Mouse (Mus musculus): Measurements from ENCODE around the gene Hoxb13. TPM values are rescaled to one million over a fixed set of nuclear protein-coding genes. Genes with fewer than 3 reads are reported as not detected.

Hoxb13 gene
- polyA plus RNA-seq, 1 experiment from 2014 or later = not detected

GRCm38 (mm10) chr11:96199181-96200086, 5.3 kb downstream of the Hoxb13 start:
- Histone ChIP-seq H3K27ac (no peak overlapping the region), H3K36me3 (replicated peaks; ENCODE audit: control insufficient read depth, insufficient read depth) (no peaks in the 10 kb centered on the region), H3K4me1 (replicated peaks; ENCODE audit: control insufficient read depth, insufficient read depth, low read length) (no peaks in the 10 kb centered on the region), H3K4me3 (replicated peaks; ENCODE audit: low read length) (no peak overlapping the region), H3K9ac (no peak overlapping the region), H3K9me3 (ENCODE audit: control insufficient read depth, low read length) (no peaks in the 10 kb centered on the region), H3K4me2 (replicated peaks) (no peak overlapping the region), H3K27me3 (ENCODE audit: control insufficient read depth, insufficient read depth, low read length) (peaks cover 100% of the 10 kb centered on the region)
- 2% methylated on average over 22 of the region's 22 CpGs for WGBS
- no peak for DNase-seq (ENCODE audit: low spot score)
- ATAC-seq (ENCODE audit: low FRiP score) = no peak

GRCm38 (mm10) chr11:96200183-96200655, 6.1 kb downstream of the Hoxb13 start:
- Histone ChIP-seq H3K27ac (no peak overlapping the region), H3K27me3 (ENCODE audit: control insufficient read depth, insufficient read depth, low read length) (peaks cover 100% of the 10 kb centered on the region), H3K4me2 (replicated peaks) (no peak overlapping the region), H3K9ac (no peak overlapping the region), H3K4me3 (replicated peaks; ENCODE audit: low read length) (no peak overlapping the region), H3K4me1 (replicated peaks; ENCODE audit: control insufficient read depth, insufficient read depth, low read length) (no peaks in the 10 kb centered on the region), H3K9me3 (ENCODE audit: control insufficient read depth, low read length) (no peaks in the 10 kb centered on the region), H3K36me3 (replicated peaks; ENCODE audit: control insufficient read depth, insufficient read depth) (no peaks in the 10 kb centered on the region)
- ATAC-seq (ENCODE audit: low FRiP score) = no peak
- under 1% methylated on average over 14 of the region's 14 CpGs for WGBS
- DNase-seq (ENCODE audit: low spot score) = no peak

GRCm38 (mm10) chr11:96201741-96202140, 7.6 kb downstream of the Hoxb13 start:
- DNase-seq (ENCODE audit: low spot score) (no peak), ATAC-seq (ENCODE audit: low FRiP score) (no peak)
- Histone ChIP-seq H3K4me1 (replicated peaks; ENCODE audit: control insufficient read depth, insufficient read depth, low read length) (no peaks in the 10 kb centered on the region), H3K9ac (no peak overlapping the region), H3K9me3 (ENCODE audit: control insufficient read depth, low read length) (no peaks in the 10 kb centered on the region), H3K36me3 (replicated peaks; ENCODE audit: control insufficient read depth, insufficient read depth) (no peaks in the 10 kb centered on the region), H3K27ac (no peak overlapping the region), H3K27me3 (ENCODE audit: control insufficient read depth, insufficient read depth, low read length) (peaks cover 100% of the 10 kb centered on the region), H3K4me2 (replicated peaks) (no peak overlapping the region), H3K4me3 (replicated peaks; ENCODE audit: low read length) (no peak overlapping the region)

GRCm38 (mm10) chr11:96202401-96203081, 8.4 kb downstream of the Hoxb13 start:
- WGBS = 1% methylated on average over 14 of the region's 14 CpGs
- no peaks in the 10 kb centered on the region for H3K9me3 ChIP-seq (ENCODE audit: control insufficient read depth, low read length)
- no peaks in the 10 kb centered on the region for H3K4me1 ChIP-seq (replicated peaks; ENCODE audit: control insufficient read depth, insufficient read depth, low read length)
- H3K4me2 ChIP-seq (replicated peaks) = no peak overlapping the region
- peaks cover 100% of the 10 kb centered on the region for H3K27me3 ChIP-seq (ENCODE audit: control insufficient read depth, insufficient read depth, low read length)
- H3K27ac ChIP-seq = no peak overlapping the region
- DNase-seq (ENCODE audit: low spot score) (no peak), ATAC-seq (ENCODE audit: low FRiP score) (no peak)
- no peak overlapping the region for H3K4me3 ChIP-seq (replicated peaks; ENCODE audit: low read length)
- no peaks in the 10 kb centered on the region for H3K36me3 ChIP-seq (replicated peaks; ENCODE audit: control insufficient read depth, insufficient read depth)
- no peak overlapping the region for H3K9ac ChIP-seq

GRCm38 (mm10) chr11:96203182-96203788, 9.2 kb downstream of the Hoxb13 start:
- no peak for DNase-seq (ENCODE audit: low spot score)
- Histone ChIP-seq H3K4me2 (replicated peaks) (no peak overlapping the region), H3K9ac (no peak overlapping the region), H3K4me1 (replicated peaks; ENCODE audit: control insufficient read depth, insufficient read depth, low read length) (no peaks in the 10 kb centered on the region), H3K27ac (no peak overlapping the region), H3K27me3 (ENCODE audit: control insufficient read depth, insufficient read depth, low read length) (peaks cover 100% of the 10 kb centered on the region), H3K36me3 (replicated peaks; ENCODE audit: control insufficient read depth, insufficient read depth) (no peaks in the 10 kb centered on the region), H3K9me3 (ENCODE audit: control insufficient read depth, low read length) (no peaks in the 10 kb centered on the region), H3K4me3 (replicated peaks; ENCODE audit: low read length) (no peak overlapping the region)
- under 1% methylated on average over 37 of the region's 37 CpGs for WGBS
- ATAC-seq (ENCODE audit: low FRiP score) = no peak

GRCm38 (mm10) chr11:96203789-96204186, 9.7 kb downstream of the Hoxb13 start:
- Histone ChIP-seq H3K27ac (no peak overlapping the region), H3K27me3 (ENCODE audit: control insufficient read depth, insufficient read depth, low read length) (peaks cover 100% of the 10 kb centered on the region), H3K4me1 (replicated peaks; ENCODE audit: control insufficient read depth, insufficient read depth, low read length) (no peaks in the 10 kb centered on the region), H3K36me3 (replicated peaks; ENCODE audit: control insufficient read depth, insufficient read depth) (no peaks in the 10 kb centered on the region), H3K4me2 (replicated peaks) (no peak overlapping the region), H3K4me3 (replicated peaks; ENCODE audit: low read length) (no peak overlapping the region), H3K9me3 (ENCODE audit: control insufficient read depth, low read length) (no peaks in the 10 kb centered on the region), H3K9ac (no peak overlapping the region)
- DNase-seq (ENCODE audit: low spot score) (no peak), ATAC-seq (ENCODE audit: low FRiP score) (no peak)
- under 1% methylated on average over 16 of the region's 16 CpGs for WGBS

- Histone ChIP-seq H3K4me2 (replicated peaks) (no peak overlapping the region), H3K9ac (no peak overlapping the region), H3K9me3 (ENCODE audit: control insufficient read depth, low read length) (no peaks in the 10 kb centered on the region), H3K36me3 (replicated peaks; ENCODE audit: control insufficient read depth, insufficient read depth) (no peaks in the 10 kb centered on the region), H3K27ac (no peak overlapping the region), H3K27me3 (ENCODE audit: control insufficient read depth, insufficient read depth, low read length) (peaks cover 100% of the 10 kb centered on the region), H3K4me3 (replicated peaks; ENCODE audit: low read length) (no peak overlapping the region), H3K4me1 (replicated peaks; ENCODE audit: control insufficient read depth, insufficient read depth, low read length) (no peaks in the 10 kb centered on the region)
- ATAC-seq (ENCODE audit: low FRiP score) = no peak
- WGBS = 3% methylated on average over 11 of the region's 11 CpGs
- DNase-seq (ENCODE audit: low spot score) = no peak
Measured at GRCm38 (mm10) chr11:96204351-96204750, 10.2 kb downstream of the Hoxb13 start.

- Histone ChIP-seq H3K9me3 (ENCODE audit: control insufficient read depth, low read length) (no peaks in the 10 kb centered on the region), H3K9ac (no peak overlapping the region), H3K36me3 (replicated peaks; ENCODE audit: control insufficient read depth, insufficient read depth) (no peaks in the 10 kb centered on the region), H3K4me1 (replicated peaks; ENCODE audit: control insufficient read depth, insufficient read depth, low read length) (no peaks in the 10 kb centered on the region), H3K27ac (no peak overlapping the region), H3K4me3 (replicated peaks; ENCODE audit: low read length) (no peak overlapping the region), H3K27me3 (ENCODE audit: control insufficient read depth, insufficient read depth, low read length) (peaks cover 98% of the 10 kb centered on the region), H3K4me2 (replicated peaks) (no peak overlapping the region)
- DNase-seq (ENCODE audit: low spot score) = no peak
- WGBS = 4% methylated on average over 15 of the region's 15 CpGs
- ATAC-seq (ENCODE audit: low FRiP score) = no peak
Measured at GRCm38 (mm10) chr11:96205426-96206131, 11.5 kb downstream of the Hoxb13 start.

- ATAC-seq (ENCODE audit: low FRiP score) (no peak), DNase-seq (ENCODE audit: low spot score) (no peak)
- H3K27me3 ChIP-seq (ENCODE audit: control insufficient read depth, insufficient read depth, low read length) = peaks cover 4% of the 10 kb centered on the region; the same call in 1 of the 2 replicates
- no peak overlapping the region for H3K27ac ChIP-seq
- no peak overlapping the region for H3K4me3 ChIP-seq (replicated peaks; ENCODE audit: low read length)
- no peak overlapping the region for H3K4me2 ChIP-seq (replicated peaks)
- 35% methylated on average over 2 of the region's 2 CpGs for WGBS
- no peaks in the 10 kb centered on the region for H3K4me1 ChIP-seq (replicated peaks; ENCODE audit: control insufficient read depth, insufficient read depth, low read length)
- no peaks in the 10 kb centered on the region for H3K9me3 ChIP-seq (ENCODE audit: control insufficient read depth, low read length)
- no peak overlapping the region for H3K9ac ChIP-seq
- no peaks in the 10 kb centered on the region for H3K36me3 ChIP-seq (replicated peaks; ENCODE audit: control insufficient read depth, insufficient read depth)
Measured at GRCm38 (mm10) chr11:96223813-96224212, 29.7 kb downstream of the Hoxb13 start.
